Mouse (Mus musculus) T-cell, adult 66 days (primary cell): Measurements from ENCODE around the gene Tstd2. TPM values are rescaled to one million over a fixed set of nuclear protein-coding genes. Genes with fewer than 3 reads are reported as not detected.

Experiments
- total RNA-seq, 2 experiments: library from RNA; stranded (reverse); gene quantifications; 3 replicates in 1 of 2; 4 replicates in 1 of 2; pipeline ENCODE4 v1.2.4; 2023

The Tstd2 gene
- total RNA-seq: 10 to 100 TPM; 45.9 to 54.3 TPM

GRCm38 (mm10) chr4:46138287-46139222 is at the start of gene Tstd2, which contains the start of gene Ncbp1:
Tstd2 (minus strand) TSS chr4:46138694.
Ncbp1 (plus strand) TSS chr4:46138613.

Other genes starting within 250 kb of the Tstd2 start
- under 1 TPM in 1 of 2 experiments, not detected in 1; 0.21 TPM for gene Ccdc180, start 248.4 kb downstream of the Tstd2 start, total RNA-seq
- gene Tdrd7, start 173.4 kb downstream of the Tstd2 start, total RNA-seq: 1 to 10 TPM; 3.7 to 5.0 TPM
- gene Tmod1, start 99.8 kb downstream of the Tstd2 start, total RNA-seq: not detected
- 10 to 100 TPM; 70.8 to 71.4 TPM for gene Ncbp1, start 81 bp downstream of the Tstd2 start, total RNA-seq
- gene Xpa, start 57.6 kb upstream of the Tstd2 start, total RNA-seq: 10 to 100 TPM; 21.0 to 28.1 TPM
- not detected for gene Foxe1, start 204.9 kb upstream of the Tstd2 start, total RNA-seq